Mouse (Mus musculus): ENCODE results near the gene Abhd14a.

The Abhd14a gene

GRCm38 (mm10) chr9:106469317-106469716 lies 21.8 kb upstream of the Abhd14a start:
- no peak for DNase-seq

GRCm38 (mm10) chr9:106467746-106468145 lies 20.3 kb upstream of the Abhd14a start:
- no peak for DNase-seq

GRCm38 (mm10) chr9:106466721-106467120 lies 19.2 kb upstream of the Abhd14a start:
- DNase-seq = no peak

GRCm38 (mm10) chr9:106465571-106466200 lies 18.2 kb upstream of the Abhd14a start, which contains the start of gene Gpr62:
Gene Gpr62 (minus strand): TSS chr9:106465938.
- no peak for DNase-seq

GRCm38 (mm10) chr9:106464751-106465541 lies 17.5 kb upstream of the Abhd14a start:
- DNase-seq = peak; percentile 51

- DNase-seq = no peak
These were observed 15.9 kb upstream of the Abhd14a start for GRCm38 (mm10) chr9:106463122-106464063.

GRCm38 (mm10) chr9:106462430-106462800 lies 14.9 kb upstream of the Abhd14a start:
- no peak for DNase-seq

- DNase-seq = no peak
These were observed 14.4 kb upstream of the Abhd14a start for GRCm38 (mm10) chr9:106461641-106462429.

GRCm38 (mm10) chr9:106461026-106461415 lies 13.5 kb upstream of the Abhd14a start:
- DNase-seq = no peak

- DNase-seq = no peak
These were observed 13.0 kb upstream of the Abhd14a start for GRCm38 (mm10) chr9:106460401-106461025.

GRCm38 (mm10) chr9:106459946-106460345 lies 12.5 kb upstream of the Abhd14a start:
- no peak for DNase-seq

- no peak for DNase-seq
These were observed 10.4 kb upstream of the Abhd14a start for GRCm38 (mm10) chr9:106457920-106458319.

GRCm38 (mm10) chr9:106457163-106457559 lies 9.7 kb upstream of the Abhd14a start:
- DNase-seq = no peak

- DNase-seq = no peak
These were observed 9.1 kb upstream of the Abhd14a start for GRCm38 (mm10) chr9:106456325-106457162.

GRCm38 (mm10) chr9:106454888-106455681 lies 7.6 kb upstream of the Abhd14a start:
- DNase-seq = no peak

GRCm38 (mm10) chr9:106454071-106454761 lies 6.7 kb upstream of the Abhd14a start:
- no peak for DNase-seq

GRCm38 (mm10) chr9:106453271-106454070 lies 6.0 kb upstream of the Abhd14a start, which contains the start of gene Pcbp4:
Gene Pcbp4 (plus strand): TSS chr9:106453291.
- DNase-seq = peak; percentile 67

GRCm38 (mm10) chr9:106452821-106453220 lies 5.3 kb upstream of the Abhd14a start:
- no peak for DNase-seq

All from lung, postnatal 14 days (tissue).